Mouse (Mus musculus): ENCODE measurements around the gene Mtrf1. TPM values are rescaled to one million over a fixed set of nuclear protein-coding genes. Genes with fewer than 3 reads are reported as not detected.
A peak's percentile ranks its signal among the peaks of the same experiment; 100 is the strongest.
"Not testable (repeated sequence)": the region's sequence is repeated elsewhere in the genome, so short reads cannot be mapped to it uniquely, and the experiment has no call there.

The Mtrf1 gene
- polyA plus RNA-seq, 1 experiment, result 7.4 TPM

- no peaks in the 10 kb centered on the region for H3K4me1 ChIP-seq (ENCODE audit: control insufficient read depth, insufficient read depth, low read length)
- H3K4me3 ChIP-seq (ENCODE audit: insufficient read depth, low read length), result no peak overlapping the region
- no peak overlapping the region for H3K27ac ChIP-seq (ENCODE audit: insufficient read depth, low read length)
- no peak for TF ChIP-seq POLR2A (IDR thresholded peaks at IDR 0.05; ENCODE audit: extremely low read depth, insufficient read depth, low read length)
- TF ChIP-seq CTCF (IDR thresholded peaks at IDR 0.05; ENCODE audit: extremely low read depth, insufficient read depth, low read length), result no peak
Measured at GRCm38 (mm10) chr14:79407641-79408040, 10.1 kb downstream of the Mtrf1 start.

GRCm38 (mm10) chr14:79409278-79409830, 11.8 kb downstream of the Mtrf1 start:
- H3K4me3 ChIP-seq (ENCODE audit: insufficient read depth, low read length), result no peak overlapping the region
- no peaks in the 10 kb centered on the region for H3K4me1 ChIP-seq (ENCODE audit: control insufficient read depth, insufficient read depth, low read length)
- TF ChIP-seq CTCF (IDR thresholded peaks at IDR 0.05; ENCODE audit: extremely low read depth, insufficient read depth, low read length) (no peak), POLR2A (IDR thresholded peaks at IDR 0.05; ENCODE audit: extremely low read depth, insufficient read depth, low read length) (no peak)
- H3K27ac ChIP-seq (ENCODE audit: insufficient read depth, low read length), result no peak overlapping the region

GRCm38 (mm10) chr14:79410662-79411061, 13.1 kb downstream of the Mtrf1 start:
- H3K4me3 ChIP-seq (ENCODE audit: insufficient read depth, low read length), result no peak overlapping the region
- no peaks in the 10 kb centered on the region for H3K4me1 ChIP-seq (ENCODE audit: control insufficient read depth, insufficient read depth, low read length)
- no peak overlapping the region for H3K27ac ChIP-seq (ENCODE audit: insufficient read depth, low read length)
- no peak for TF ChIP-seq POLR2A (IDR thresholded peaks at IDR 0.05; ENCODE audit: extremely low read depth, insufficient read depth, low read length)
- TF ChIP-seq CTCF (IDR thresholded peaks at IDR 0.05; ENCODE audit: extremely low read depth, insufficient read depth, low read length), result no peak

GRCm38 (mm10) chr14:79413121-79413520, 15.5 kb downstream of the Mtrf1 start:
- TF ChIP-seq POLR2A (IDR thresholded peaks at IDR 0.05; ENCODE audit: extremely low read depth, insufficient read depth, low read length), result no peak
- Histone ChIP-seq H3K27ac (ENCODE audit: insufficient read depth, low read length) (no peak overlapping the region), H3K4me3 (ENCODE audit: insufficient read depth, low read length) (no peak overlapping the region), H3K4me1 (ENCODE audit: control insufficient read depth, insufficient read depth, low read length) (no peaks in the 10 kb centered on the region)

- H3K4me1 ChIP-seq (ENCODE audit: control insufficient read depth, insufficient read depth, low read length), result no peaks in the 10 kb centered on the region
- no peak for TF ChIP-seq CTCF (IDR thresholded peaks at IDR 0.05; ENCODE audit: extremely low read depth, insufficient read depth, low read length)
- no peak for TF ChIP-seq POLR2A (IDR thresholded peaks at IDR 0.05; ENCODE audit: extremely low read depth, insufficient read depth, low read length)
Measured at GRCm38 (mm10) chr14:79420083-79420685, 22.6 kb downstream of the Mtrf1 start.

GRCm38 (mm10) chr14:79425979-79426729, 28.6 kb downstream of the Mtrf1 start, which contains the start of gene Kbtbd7:
Gene Kbtbd7, plus strand, starts transcription at chr14:79426511.
- Histone ChIP-seq H3K4me3 (ENCODE audit: insufficient read depth, low read length) (peak within 1 kb of the TSS; percentile 46), H3K4me1 (ENCODE audit: control insufficient read depth, insufficient read depth, low read length) (peaks cover 2% of the 10 kb centered on the region), H3K27ac (ENCODE audit: insufficient read depth, low read length) (0 out of 2 replicates have a peak within 1 kb of the TSS, but pooled peaks have one; percentile 7)
- TF ChIP-seq CTCF (IDR thresholded peaks at IDR 0.05; ENCODE audit: extremely low read depth, insufficient read depth, low read length) (no peak), POLR2A (IDR thresholded peaks at IDR 0.05; ENCODE audit: extremely low read depth, insufficient read depth, low read length) (peak; percentile 79; the same call in 1 of the 2 replicates)

More at GRCm38 (mm10) chr14:79420083-79420685, 22.6 kb downstream of the Mtrf1 start:
- H3K27ac ChIP-seq (ENCODE audit: insufficient read depth, low read length), result no peak overlapping the region
- H3K4me3 ChIP-seq (ENCODE audit: insufficient read depth, low read length), result no peak overlapping the region

GRCm38 (mm10) chr14:79426730-79427365, 29.3 kb downstream of the Mtrf1 start:
- H3K4me1 ChIP-seq (ENCODE audit: control insufficient read depth, insufficient read depth, low read length); H3K27ac ChIP-seq (ENCODE audit: insufficient read depth, low read length): not testable (repeated sequence)
- peak overlapping the region; percentile 46; the same call in 1 of the 2 replicates for H3K4me3 ChIP-seq (ENCODE audit: insufficient read depth, low read length)

GRCm38 (mm10) chr14:79434068-79434467, 36.5 kb downstream of the Mtrf1 start:
- no peak overlapping the region for H3K4me3 ChIP-seq (ENCODE audit: insufficient read depth, low read length)
- TF ChIP-seq POLR2A (IDR thresholded peaks at IDR 0.05; ENCODE audit: extremely low read depth, insufficient read depth, low read length), result no peak
- TF ChIP-seq CTCF (IDR thresholded peaks at IDR 0.05; ENCODE audit: extremely low read depth, insufficient read depth, low read length), result no peak
- H3K27ac ChIP-seq (ENCODE audit: insufficient read depth, low read length), result no peak overlapping the region
- H3K4me1 ChIP-seq (ENCODE audit: control insufficient read depth, insufficient read depth, low read length), result no peaks in the 10 kb centered on the region

- TF ChIP-seq POLR2A (IDR thresholded peaks at IDR 0.05; ENCODE audit: extremely low read depth, insufficient read depth, low read length), result no peak
- TF ChIP-seq CTCF (IDR thresholded peaks at IDR 0.05; ENCODE audit: extremely low read depth, insufficient read depth, low read length), result no peak
- no peak overlapping the region for H3K27ac ChIP-seq (ENCODE audit: insufficient read depth, low read length)
- H3K4me3 ChIP-seq (ENCODE audit: insufficient read depth, low read length), result no peak overlapping the region
- H3K4me1 ChIP-seq (ENCODE audit: control insufficient read depth, insufficient read depth, low read length), result no peaks in the 10 kb centered on the region
Measured at GRCm38 (mm10) chr14:79440655-79441054, 43.1 kb downstream of the Mtrf1 start.

Data from cortical plate, adult 2 months (tissue).